Mouse (Mus musculus) brain, embryonic 14.5 days (tissue): ENCODE data around the gene Zfhx3. TPM values are rescaled to one million over a fixed set of nuclear protein-coding genes. Genes with fewer than 3 reads are reported as not detected.
"Not testable (repeated sequence)": the region's sequence is repeated elsewhere in the genome, so short reads cannot be mapped to it uniquely, and the experiment has no call there.

ENCODE experiments used
- DNase-seq: peaks from one replicate; pipeline ENCODE4 v3.0.0-alpha.2; 2011; ENCODE audit warnings: low read depth
- CTCF ChIP-seq: fragments of 200-500 bp; IDR thresholded peaks from 2 replicates; pipeline ENCODE4 v1.5.1; 2012; ENCODE audit warnings: inconsistent platforms, mild to moderate bottlenecking, moderate library complexity, borderline replicate concordance; ENCODE audit not compliant: insufficient read depth, insufficient read length; ENCODE audit errors: extremely low read depth
- POLR2A ChIP-seq: fragments of 200-500 bp; IDR thresholded peaks from 2 replicates; pipeline ENCODE4 v1.6.1; 2012; ENCODE audit warnings: mild to moderate bottlenecking, inconsistent platforms, borderline replicate concordance; ENCODE audit not compliant: poor library complexity, insufficient read depth, insufficient read length, severe bottlenecking; ENCODE audit errors: extremely low read depth
- polyA plus RNA-seq: library from polyadenylated mRNA; depleted of rRNA; stranded (reverse); fragments of >200 nt; gene quantifications from 2 replicates; pipeline ENCODE4 v1.2.3, GENCODE M21; 2012; rRNA removed

The Zfhx3 gene
- polyA plus RNA-seq, result 9.7 and 31.3 TPM in 2 replicates

- TF ChIP-seq POLR2A (no peak), CTCF (no peak)
Observed at GRCm38 (mm10) chr8:107941922-107942694, at the start of gene Zfhx3. Zfhx3 (plus strand) TSS chr8:107942644.

GRCm38 (mm10) chr8:107918984-107919383 is 23.5 kb upstream of the Zfhx3 start:
- TF ChIP-seq POLR2A (no peak), CTCF (no peak)
- DNase-seq, result peak; percentile 9

More at GRCm38 (mm10) chr8:107941922-107942694, at the start of gene Zfhx3:
- DNase-seq, result peak; percentile 79

GRCm38 (mm10) chr8:107926149-107926548 is 16.3 kb upstream of the Zfhx3 start:
- no peak for TF ChIP-seq POLR2A
- TF ChIP-seq CTCF, result no peak
- no peak for DNase-seq

- DNase-seq, result no peak
- TF ChIP-seq POLR2A, result no peak
- no peak for TF ChIP-seq CTCF
Observed at GRCm38 (mm10) chr8:107936725-107937124, 5.7 kb upstream of the Zfhx3 start.

GRCm38 (mm10) chr8:107938231-107938630 is 4.2 kb upstream of the Zfhx3 start:
- not testable (repeated sequence) for DNase-seq

- TF ChIP-seq CTCF (no peak), POLR2A (no peak)
Observed at GRCm38 (mm10) chr8:107940181-107940580, 2.3 kb upstream of the Zfhx3 start.

GRCm38 (mm10) chr8:107942752-107943510 is 487 bp downstream of the Zfhx3 start:
- DNase-seq, result peak; percentile 91
- no peak for TF ChIP-seq POLR2A

More at GRCm38 (mm10) chr8:107940181-107940580, 2.3 kb upstream of the Zfhx3 start:
- DNase-seq, result peak; percentile 62

- TF ChIP-seq POLR2A, result no peak
- no peak for TF ChIP-seq CTCF
- DNase-seq, result peak; percentile 62
Observed at GRCm38 (mm10) chr8:107943550-107944348, 1.3 kb downstream of the Zfhx3 start.

GRCm38 (mm10) chr8:107944676-107945600 is 2.5 kb downstream of the Zfhx3 start:
- no peak for TF ChIP-seq POLR2A
- DNase-seq, result peak; percentile 67

GRCm38 (mm10) chr8:107946888-107947287 is 4.4 kb downstream of the Zfhx3 start:
- peak; percentile 53 for DNase-seq
- TF ChIP-seq POLR2A, result no peak
- no peak for TF ChIP-seq CTCF
